Mouse (Mus musculus) layer of hippocampus, adult 2 months (tissue): ENCODE measurements at regions not wholly inside any gene's neighbourhood (a gene's known extent, or its start where the extent isn't known, plus 50 kb on each side); places are given as distances from the start of the nearest gene placed in this dataset.

Source experiments
- DNase-seq, 2 experiments: peaks; one replicate each; pipeline ENCODE4 v3.0.0; 2022; ENCODE audit warnings: low spot score in 2 of 2
- H3K27ac ChIP-seq: fragments of 200-600 bp; 2 replicates; pipeline ENCODE4 v1.8.1; 2022
- H3K4me3 ChIP-seq: fragments of 200-600 bp; 2 replicates; pipeline ENCODE4 v1.8.1; 2022; ENCODE audit warnings: mild to moderate bottlenecking
- CTCF ChIP-seq: fragments of 200-600 bp; conservative IDR thresholded peaks from 2 replicates; pipeline ENCODE4 v1.8.1; 2022; ENCODE audit warnings: antibody characterized with exemption, mild to moderate bottlenecking, moderate library complexity

DNA sequence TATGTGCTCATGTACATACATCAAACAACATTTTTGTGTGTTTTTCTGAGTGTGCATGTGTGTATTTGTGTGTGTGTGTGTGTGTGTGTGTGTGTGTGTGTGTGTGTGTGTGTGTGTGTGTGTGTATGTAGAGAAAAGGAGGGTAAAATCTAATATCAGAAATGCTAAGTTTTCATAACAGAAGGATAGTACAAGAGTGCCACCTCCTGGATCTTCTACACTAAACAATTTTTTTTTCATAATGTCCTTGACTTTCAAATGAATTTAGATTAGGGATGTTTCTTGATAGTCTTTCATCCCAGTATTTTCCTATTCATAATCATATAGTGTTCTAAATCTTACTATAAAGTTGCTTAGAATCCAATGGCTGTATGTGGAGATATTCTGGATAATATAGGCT, 103.6 kb upstream of the 4921530L21Rik start:
- DNase-seq: peak; percentile 2 to 14
- H3K27ac ChIP-seq: no peak overlapping the region
- peak; percentile 69 for TF ChIP-seq CTCF
- no peak overlapping the region for H3K4me3 ChIP-seq
